Mouse (Mus musculus) gastrocnemius, postnatal 14 days (tissue): Measurements from ENCODE around the gene Dhx34. TPM values are rescaled to one million over a fixed set of nuclear protein-coding genes. Genes with fewer than 3 reads are reported as not detected.

Experiments
- DNase-seq: peaks from one replicate; pipeline ENCODE4 v3.0.0; 2021; ENCODE audit warnings: mixed read lengths
- intact Hi-C: fragments of 180-260 bp; cut with DNase I; formaldehyde crosslinking; loops from one replicate; pipeline ENCODE4 v1.15.1; 2025; ENCODE audit warnings: low total_unique reads
- total RNA-seq, 2 experiments: library from RNA; stranded (reverse); gene quantifications; 2 replicates each; pipeline ENCODE4 v1.2.3; 2021

Gene Dhx34
- total RNA-seq, 2 experiments from 2014 or later, result 4.2 to 4.6 TPM

GRCm38 (mm10) chr7:16174597-16175541 is 47.0 kb downstream of the Dhx34 start, which contains the start of gene Meis3:
Gene Meis3, plus strand, starts transcription at chr7:16175090.
- DNase-seq, result peak; percentile 61
- intact Hi-C loops, result loop anchor here (5.0 kb wide), 1 partner anchor 83 kb away; no protein-coding TSS in a partner anchor

GRCm38 (mm10) chr7:16173146-16173545 is 48.7 kb downstream of the Dhx34 start:
- intact Hi-C loops, result loop anchor here (5.0 kb wide), 1 partner anchor 81 kb away; no protein-coding TSS in a partner anchor
- DNase-seq, result no peak

- no peak for DNase-seq
- intact Hi-C loops, result loop anchor here (5.0 kb wide), 1 partner anchor 80 kb away; no protein-coding TSS in a partner anchor
These were observed 49.2 kb downstream of the Dhx34 start for GRCm38 (mm10) chr7:16172586-16173140.

- DNase-seq, result no peak
- intact Hi-C loops, result loop anchor here (5.0 kb wide), 1 partner anchor 80 kb away; no protein-coding TSS in a partner anchor
These were observed 49.7 kb downstream of the Dhx34 start for GRCm38 (mm10) chr7:16172141-16172581.

GRCm38 (mm10) chr7:16162036-16162435 is 59.8 kb downstream of the Dhx34 start:
- DNase-seq, result no peak
- intact Hi-C loops, result no loop called here

- intact Hi-C loops, result no loop called here
- no peak for DNase-seq
These were observed 60.5 kb downstream of the Dhx34 start for GRCm38 (mm10) chr7:16161302-16161701.

- DNase-seq, result no peak
- intact Hi-C loops, result no loop called here
These were observed 61.1 kb downstream of the Dhx34 start for GRCm38 (mm10) chr7:16160702-16161101.

GRCm38 (mm10) chr7:16158735-16159134 is 63.1 kb downstream of the Dhx34 start:
- intact Hi-C loops, result loop anchor here (5.0 kb wide), 1 partner anchor 101 kb away; no protein-coding TSS in a partner anchor

GRCm38 (mm10) chr7:16156105-16156714 is 65.6 kb downstream of the Dhx34 start:
- DNase-seq, result no peak
- intact Hi-C loops, result loop anchor here (5.0 kb wide), 1 partner anchor 99 kb away; no protein-coding TSS in a partner anchor

More at GRCm38 (mm10) chr7:16158735-16159134, 63.1 kb downstream of the Dhx34 start:
- DNase-seq, result no peak

GRCm38 (mm10) chr7:16155132-16155872 is 66.5 kb downstream of the Dhx34 start:
- DNase-seq, result no peak
- intact Hi-C loops, result loop anchor here (5.0 kb wide), 1 partner anchor 98 kb away; no protein-coding TSS in a partner anchor

- DNase-seq, result no peak
These were observed 68.3 kb downstream of the Dhx34 start for GRCm38 (mm10) chr7:16153522-16153921.

GRCm38 (mm10) chr7:16150191-16151145 is 71.4 kb downstream of the Dhx34 start:
- intact Hi-C loops, result loop anchor here (2.0 kb wide), 1 partner anchor 54 kb away; no protein-coding TSS in a partner anchor
- no peak for DNase-seq

More at GRCm38 (mm10) chr7:16153522-16153921, 68.3 kb downstream of the Dhx34 start:
- intact Hi-C loops, result no loop called here

- intact Hi-C loops, result no loop called here
- no peak for DNase-seq
These were observed 72.6 kb downstream of the Dhx34 start for GRCm38 (mm10) chr7:16149241-16149640.

GRCm38 (mm10) chr7:16147643-16148042 is 74.2 kb downstream of the Dhx34 start:
- peak; percentile 69 for DNase-seq
- intact Hi-C loops, result no loop called here
